Mouse (Mus musculus): Measurements from ENCODE around the gene Lta. TPM values are rescaled to one million over a fixed set of nuclear protein-coding genes. Genes with fewer than 3 reads are reported as not detected.

Gene Lta
- polyA plus RNA-seq, 1 experiment from 2014 or later = not detected

DNA sequence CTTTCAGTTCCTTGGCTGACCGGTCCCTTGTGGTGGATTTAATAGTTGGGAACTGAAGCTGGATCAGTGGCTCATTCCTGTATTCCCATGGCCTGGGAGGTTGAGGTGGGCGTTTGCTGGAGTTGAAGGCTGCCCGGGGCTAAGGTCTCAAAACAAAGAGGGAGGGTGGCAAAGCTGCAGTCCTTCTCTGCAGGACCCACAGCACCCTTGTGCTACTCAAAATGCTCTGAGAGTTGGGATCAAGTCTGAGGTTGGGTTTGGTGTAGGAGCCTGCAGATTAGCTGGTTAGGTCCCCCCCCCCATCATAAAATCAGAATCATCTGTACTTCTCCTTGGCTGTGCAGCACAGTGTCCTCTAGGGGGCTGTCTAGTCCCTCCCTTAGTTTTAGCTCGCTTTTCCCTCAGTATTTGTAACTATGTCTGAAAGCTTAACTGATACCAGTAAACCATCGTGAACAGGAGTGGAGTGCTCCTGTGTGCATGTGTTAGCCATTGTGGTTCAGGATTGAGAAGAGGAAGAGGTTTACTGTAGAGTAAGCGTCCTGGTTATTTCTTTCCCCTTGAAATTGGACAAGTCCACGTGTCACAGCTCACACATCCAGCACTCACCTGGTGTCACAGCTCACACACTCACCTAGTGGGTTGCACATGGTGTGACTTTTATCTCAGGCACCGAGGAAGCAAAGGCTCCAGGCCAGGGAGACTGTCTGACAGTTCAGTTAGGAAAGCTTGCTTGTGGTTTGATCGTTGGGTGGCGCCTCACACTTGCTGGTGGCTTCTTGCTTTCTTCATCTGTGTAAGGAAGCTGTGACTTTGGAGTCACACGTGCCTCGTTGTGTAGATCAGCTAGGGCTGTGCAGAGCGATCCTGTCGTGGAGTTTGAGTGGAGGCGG lies 40.8 kb upstream of the Lta start:
- 90% methylated on average over 15 of the region's 15 CpGs for WGBS
- peaks cover 81% of the 10 kb centered on the region for H3K36me3 ChIP-seq
- H3K27ac ChIP-seq = no peak overlapping the region
- peak overlapping the region; percentile 95; the same call in 1 of the 2 replicates for H3K4me3 ChIP-seq
- H3K27me3 ChIP-seq (ENCODE audit: insufficient read depth, poor library complexity, severe bottlenecking) = no peaks in the 10 kb centered on the region
- no peaks in the 10 kb centered on the region for H3K9me3 ChIP-seq
- no peak for DNase-seq (ENCODE audit: low spot score)
- H3K4me1 ChIP-seq (replicated peaks) = peaks cover 38% of the 10 kb centered on the region

DNA sequence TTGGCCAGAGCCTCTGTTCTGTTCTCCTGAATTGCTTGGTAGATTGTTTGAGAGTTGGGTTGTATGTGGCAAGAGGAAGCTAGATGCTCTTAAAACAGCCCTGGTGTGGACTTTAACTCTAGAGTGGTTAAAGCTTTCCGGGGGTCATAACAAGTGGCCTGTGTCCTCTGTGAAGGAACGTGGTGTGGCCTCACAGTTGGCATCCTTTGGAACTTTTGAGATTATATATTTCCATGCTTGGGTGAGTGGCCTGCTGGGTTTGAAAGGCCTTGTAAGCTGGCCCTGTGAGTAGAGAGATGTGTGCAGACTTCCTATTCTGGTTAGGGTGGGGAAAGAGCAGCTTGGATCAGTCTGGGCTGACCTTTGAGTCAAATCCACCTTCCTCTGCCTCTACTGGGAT lies 39.8 kb upstream of the Lta start:
- H3K36me3 ChIP-seq = peaks cover 71% of the 10 kb centered on the region
- peak overlapping the region; percentile 95 for H3K4me3 ChIP-seq
- H3K4me1 ChIP-seq (replicated peaks) = peaks cover 48% of the 10 kb centered on the region
- H3K27ac ChIP-seq = no peak overlapping the region
- DNase-seq (ENCODE audit: low spot score) = no peak
- H3K9me3 ChIP-seq = no peaks in the 10 kb centered on the region
- 90% methylated on average over 2 of the region's 2 CpGs for WGBS
- no peaks in the 10 kb centered on the region for H3K27me3 ChIP-seq (ENCODE audit: insufficient read depth, poor library complexity, severe bottlenecking)

DNA sequence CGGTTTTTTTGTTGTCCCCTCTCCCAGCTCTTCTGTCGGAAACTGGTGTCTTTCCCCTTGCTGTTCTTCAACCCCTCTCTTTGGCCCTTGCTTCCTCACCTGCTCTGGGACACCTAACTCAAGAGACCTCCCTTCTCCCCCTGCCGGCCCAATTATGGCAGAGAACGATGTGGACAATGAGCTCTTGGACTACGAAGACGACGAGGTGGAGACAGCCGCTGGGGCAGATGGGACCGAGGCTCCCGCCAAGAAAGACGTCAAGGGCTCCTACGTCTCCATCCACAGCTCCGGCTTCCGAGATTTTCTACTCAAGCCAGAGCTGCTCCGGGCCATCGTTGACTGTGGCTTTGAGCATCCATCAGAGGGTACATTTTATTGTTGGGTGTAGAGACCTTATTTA lies 37.9 kb upstream of the Lta start:
- Histone ChIP-seq H3K36me3 (peaks cover 52% of the 10 kb centered on the region), H3K27ac (peak overlapping the region; percentile 98), H3K4me3 (peak overlapping the region; percentile 95), H3K9me3 (no peaks in the 10 kb centered on the region), H3K4me1 (replicated peaks) (peaks cover 50% of the 10 kb centered on the region), H3K27me3 (ENCODE audit: insufficient read depth, poor library complexity, severe bottlenecking) (no peaks in the 10 kb centered on the region)
- WGBS = 10% methylated on average over 16 of the region's 16 CpGs
- DNase-seq (ENCODE audit: low spot score) = peak; percentile 57

DNA sequence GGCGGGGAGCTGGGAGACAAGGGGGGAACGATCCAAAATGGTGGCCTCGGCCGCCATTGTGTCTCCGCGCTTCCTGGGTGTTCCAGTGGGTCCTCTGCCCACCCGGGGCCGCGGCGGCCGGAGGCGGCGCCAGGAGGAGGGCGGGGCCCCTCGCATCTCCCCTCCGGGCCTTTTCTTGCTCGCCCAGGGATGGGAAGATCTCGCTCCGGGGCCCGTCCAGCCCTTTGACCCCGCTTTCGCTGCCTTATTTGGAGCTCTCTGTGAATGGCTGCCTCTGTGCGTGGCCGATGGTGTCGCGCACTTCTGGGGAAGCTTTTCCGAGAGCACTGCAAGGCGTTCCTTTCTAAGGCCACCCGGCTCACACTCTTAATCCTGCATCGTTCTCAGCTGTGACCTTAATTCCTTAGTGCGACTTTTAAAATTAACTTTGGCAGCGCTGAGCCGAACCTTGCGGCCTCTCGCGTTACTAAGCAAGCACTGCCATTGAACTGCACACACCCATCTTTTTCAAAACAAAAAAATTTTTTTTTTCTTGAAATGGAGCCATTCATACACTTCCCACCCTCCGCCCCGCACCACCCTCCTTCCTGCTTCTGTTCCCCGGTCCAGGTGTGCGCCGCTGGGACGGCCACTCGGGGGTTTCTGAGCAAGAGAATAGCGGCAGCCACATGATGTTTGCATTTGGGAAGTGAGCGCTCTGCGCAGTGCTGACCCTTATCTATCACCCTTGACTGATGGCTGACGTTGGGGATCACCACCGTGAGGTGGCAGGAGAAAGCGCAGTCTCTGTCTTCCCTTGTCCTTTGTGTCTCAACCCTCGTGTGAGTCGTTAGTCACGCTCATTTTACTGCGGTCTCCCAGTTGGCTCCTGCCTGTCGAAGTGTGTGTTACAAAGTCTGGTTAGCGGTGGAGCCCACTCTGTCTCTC lies 37.1 kb upstream of the Lta start:
- H3K9me3 ChIP-seq = no peaks in the 10 kb centered on the region
- H3K27ac ChIP-seq = peak overlapping the region; percentile 98
- peaks cover 50% of the 10 kb centered on the region for H3K4me1 ChIP-seq (replicated peaks)
- H3K36me3 ChIP-seq = peaks cover 44% of the 10 kb centered on the region
- H3K27me3 ChIP-seq (ENCODE audit: insufficient read depth, poor library complexity, severe bottlenecking) = no peaks in the 10 kb centered on the region
- under 1% methylated on average over 55 of the region's 55 CpGs for WGBS
- peak overlapping the region; percentile 95 for H3K4me3 ChIP-seq
- DNase-seq (ENCODE audit: low spot score) = peak; percentile 73

DNA sequence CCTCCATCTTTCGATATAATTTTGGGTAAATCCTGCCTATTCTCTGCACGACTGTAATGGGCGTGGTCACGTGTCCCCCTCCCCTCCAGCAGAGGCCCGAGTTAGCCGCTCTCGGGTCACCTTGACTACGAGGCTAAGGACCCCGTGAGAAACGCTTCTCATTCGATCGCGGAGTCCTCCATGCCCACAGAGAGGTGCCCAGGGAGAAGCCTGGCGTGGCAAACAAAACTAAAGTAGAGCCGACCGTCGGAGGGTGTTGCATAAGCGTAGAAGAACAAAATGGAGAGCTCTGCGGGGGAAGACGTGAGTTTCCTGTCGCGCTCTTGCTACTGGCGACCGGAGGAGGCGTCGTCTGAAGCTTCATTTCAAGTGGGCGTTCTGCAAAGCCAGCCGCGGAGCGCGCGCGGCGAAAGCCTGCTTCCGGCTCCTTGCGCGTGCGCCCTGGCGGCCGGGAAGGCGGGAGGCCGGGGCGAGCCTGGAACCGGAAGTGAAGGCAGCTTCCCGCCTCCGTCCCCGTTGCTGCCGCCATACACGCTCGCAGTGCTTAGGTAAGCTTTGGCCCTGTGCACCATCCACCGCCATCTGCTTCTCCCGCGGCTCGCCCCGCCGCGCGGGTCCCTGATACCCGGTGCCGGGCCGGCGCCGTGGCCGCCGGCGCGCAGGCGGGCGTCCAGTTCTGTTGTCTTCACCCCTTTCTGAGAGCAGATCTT lies 36.3 kb upstream of the Lta start, which contains the start of gene Ddx39b:
TSS of gene Ddx39b (plus strand) at position 442 of the 710 bp plus-strand sequence.
- Histone ChIP-seq H3K36me3 (peaks cover 36% of the 10 kb centered on the region), H3K9me3 (no peaks in the 10 kb centered on the region), H3K4me3 (peak within 1 kb of the TSS; percentile 95), H3K27ac (peak within 1 kb of the TSS; percentile 98), H3K4me1 (replicated peaks) (peaks cover 55% of the 10 kb centered on the region), H3K27me3 (ENCODE audit: insufficient read depth, poor library complexity, severe bottlenecking) (no peaks in the 10 kb centered on the region)
- DNase-seq (ENCODE audit: low spot score) = peak; percentile 96
- WGBS = under 1% methylated on average over 69 of the region's 69 CpGs

DNA sequence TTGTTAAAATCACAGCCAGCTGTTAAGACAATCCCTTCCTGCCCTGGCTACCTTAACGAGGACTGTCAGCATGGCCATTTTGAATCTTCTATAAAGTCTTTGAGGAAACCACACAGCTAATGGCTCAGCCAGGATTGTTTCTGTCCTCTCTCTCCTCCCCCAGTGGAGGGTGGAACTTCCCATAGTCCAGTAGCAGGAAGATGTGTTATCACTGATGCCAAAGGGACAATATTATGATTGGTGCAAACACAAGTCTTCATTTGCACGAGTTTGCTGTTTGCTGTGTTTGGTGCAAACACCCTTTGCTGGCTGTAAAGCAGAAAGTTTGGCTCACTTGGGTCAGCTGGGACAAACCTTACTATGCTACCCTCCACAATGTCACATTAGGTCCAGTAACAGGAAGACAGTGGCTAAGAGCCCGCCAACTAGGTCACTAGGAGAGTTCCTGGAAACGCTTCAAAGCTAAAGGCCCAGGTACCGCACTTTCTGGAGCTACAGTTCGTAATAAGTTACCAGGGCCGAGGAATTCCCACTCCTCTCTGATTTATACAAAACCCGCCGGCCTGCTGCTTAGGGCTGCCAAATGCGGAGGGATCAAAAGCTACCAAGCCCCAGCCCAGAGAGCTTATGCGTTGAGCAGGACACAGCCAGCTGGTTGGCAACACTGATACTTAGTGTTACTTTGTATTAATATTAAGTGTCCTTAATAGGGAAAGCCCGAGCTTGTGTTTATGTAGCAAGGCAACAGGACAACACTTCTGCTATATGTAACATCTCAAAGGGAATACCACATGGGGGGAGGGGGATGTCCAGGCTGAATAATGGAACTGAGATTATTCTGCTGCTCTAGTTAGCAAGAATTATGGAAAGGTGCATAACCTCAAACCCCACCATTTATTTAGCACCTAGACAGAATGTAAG lies 35.5 kb upstream of the Lta start:
- peaks cover 51% of the 10 kb centered on the region for H3K4me1 ChIP-seq (replicated peaks)
- H3K4me3 ChIP-seq = peak overlapping the region; percentile 95
- 36% methylated on average over 12 of the region's 12 CpGs for WGBS
- no peaks in the 10 kb centered on the region for H3K27me3 ChIP-seq (ENCODE audit: insufficient read depth, poor library complexity, severe bottlenecking)
- H3K27ac ChIP-seq = peak overlapping the region; percentile 98
- no peak for DNase-seq (ENCODE audit: low spot score)
- peaks cover 28% of the 10 kb centered on the region for H3K36me3 ChIP-seq
- H3K9me3 ChIP-seq = no peaks in the 10 kb centered on the region

DNA sequence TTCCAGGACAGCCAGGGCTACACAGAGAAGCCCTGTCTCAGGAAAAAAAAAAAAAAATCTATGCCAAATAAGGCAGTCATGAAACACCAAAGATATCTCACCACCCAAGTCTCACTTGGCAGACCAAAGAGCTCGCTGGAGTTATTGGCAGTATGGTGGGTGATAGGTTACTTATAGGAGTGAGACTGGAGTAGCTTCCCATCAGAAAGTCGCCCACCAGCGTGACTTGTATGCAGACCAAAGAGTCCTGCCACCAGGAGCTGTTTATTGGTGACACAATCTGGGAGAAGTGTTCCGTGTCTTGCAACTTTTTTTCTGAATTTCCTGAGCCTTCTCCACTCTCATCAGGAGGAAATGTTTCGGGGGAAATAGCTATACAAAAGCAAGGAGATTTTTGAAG lies 34.5 kb upstream of the Lta start:
- peaks cover 45% of the 10 kb centered on the region for H3K4me1 ChIP-seq (replicated peaks)
- no peak overlapping the region for H3K4me3 ChIP-seq
- no peaks in the 10 kb centered on the region for H3K27me3 ChIP-seq (ENCODE audit: insufficient read depth, poor library complexity, severe bottlenecking)
- WGBS = 83% methylated on average over 5 of the region's 5 CpGs
- H3K9me3 ChIP-seq = no peaks in the 10 kb centered on the region
- H3K27ac ChIP-seq = peak overlapping the region; percentile 98; the same call in 1 of the 2 replicates
- H3K36me3 ChIP-seq = peaks cover 18% of the 10 kb centered on the region
- DNase-seq (ENCODE audit: low spot score) = no peak

DNA sequence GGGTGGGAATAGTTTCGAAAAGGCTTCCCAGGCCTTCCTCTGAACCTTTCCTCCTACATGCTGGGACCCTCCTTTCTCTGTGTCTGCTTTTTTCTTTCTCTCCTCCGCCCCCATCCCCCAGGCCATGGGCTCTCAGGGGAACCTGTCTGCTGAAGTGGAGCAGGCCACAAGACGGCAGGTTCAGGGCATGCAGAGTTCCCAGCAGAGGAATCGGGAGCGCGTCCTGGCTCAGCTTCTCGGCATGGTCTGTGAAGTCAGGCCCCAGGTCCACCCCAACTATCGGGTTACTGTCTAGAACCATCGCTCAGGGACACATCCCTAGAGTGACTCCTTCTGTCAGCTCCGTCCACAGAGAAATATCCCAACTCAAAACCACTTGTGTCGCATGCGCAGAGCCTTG lies 32.4 kb upstream of the Lta start:
- peaks cover 44% of the 10 kb centered on the region for H3K4me1 ChIP-seq (replicated peaks)
- 86% methylated on average over 12 of the region's 12 CpGs for WGBS
- H3K27ac ChIP-seq = no peak overlapping the region
- H3K4me3 ChIP-seq = no peak overlapping the region
- DNase-seq (ENCODE audit: low spot score) = no peak
- H3K9me3 ChIP-seq = no peaks in the 10 kb centered on the region
- H3K36me3 ChIP-seq = peaks cover 15% of the 10 kb centered on the region
- no peaks in the 10 kb centered on the region for H3K27me3 ChIP-seq (ENCODE audit: insufficient read depth, poor library complexity, severe bottlenecking)

DNA sequence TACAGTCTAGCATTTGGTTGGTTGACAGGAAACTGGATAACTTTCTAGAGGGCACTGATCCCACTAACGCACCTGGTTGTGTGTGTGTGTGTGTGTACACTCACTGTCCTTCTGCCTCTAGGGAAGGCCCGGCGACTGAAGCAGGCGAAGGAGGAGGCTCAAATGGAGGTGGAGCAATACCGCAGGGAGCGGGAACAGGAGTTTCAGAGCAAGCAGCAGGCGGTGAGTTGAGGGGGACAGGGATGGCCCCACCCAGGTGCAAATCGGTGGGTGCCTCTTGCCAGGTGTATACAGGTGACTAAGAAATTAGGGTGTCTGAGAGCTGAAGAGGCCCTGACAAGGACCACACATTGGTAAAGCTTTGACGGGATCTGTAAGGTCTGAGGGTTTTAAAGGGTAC lies 31.8 kb upstream of the Lta start:
- Histone ChIP-seq H3K27me3 (ENCODE audit: insufficient read depth, poor library complexity, severe bottlenecking) (no peaks in the 10 kb centered on the region), H3K4me1 (replicated peaks) (peaks cover 48% of the 10 kb centered on the region), H3K9me3 (no peaks in the 10 kb centered on the region), H3K27ac (peak overlapping the region; percentile 98), H3K36me3 (peaks cover 18% of the 10 kb centered on the region), H3K4me3 (peak overlapping the region; percentile 74)
- DNase-seq (ENCODE audit: low spot score) = no peak
- WGBS = 78% methylated on average over 9 of the region's 9 CpGs

DNA sequence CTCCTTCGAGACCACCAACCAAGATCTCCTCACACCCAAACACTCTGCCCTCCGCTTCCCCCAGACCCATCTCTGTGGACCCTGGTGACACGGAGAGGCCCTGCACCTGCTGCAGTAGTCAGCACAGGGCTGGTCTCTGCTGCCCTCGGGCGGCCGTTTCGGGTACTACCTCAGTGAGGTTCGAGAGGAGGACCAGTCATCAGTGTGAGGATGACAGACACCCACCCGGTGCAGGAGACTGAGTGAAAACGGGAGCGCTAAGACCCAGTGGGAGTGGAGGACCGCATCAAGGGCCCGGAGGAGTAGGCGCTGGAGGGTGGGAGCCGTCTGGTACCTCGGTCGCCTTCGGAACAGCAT lies 31.2 kb upstream of the Lta start:
- under 1% methylated on average over 18 of the region's 18 CpGs for WGBS

DNA sequence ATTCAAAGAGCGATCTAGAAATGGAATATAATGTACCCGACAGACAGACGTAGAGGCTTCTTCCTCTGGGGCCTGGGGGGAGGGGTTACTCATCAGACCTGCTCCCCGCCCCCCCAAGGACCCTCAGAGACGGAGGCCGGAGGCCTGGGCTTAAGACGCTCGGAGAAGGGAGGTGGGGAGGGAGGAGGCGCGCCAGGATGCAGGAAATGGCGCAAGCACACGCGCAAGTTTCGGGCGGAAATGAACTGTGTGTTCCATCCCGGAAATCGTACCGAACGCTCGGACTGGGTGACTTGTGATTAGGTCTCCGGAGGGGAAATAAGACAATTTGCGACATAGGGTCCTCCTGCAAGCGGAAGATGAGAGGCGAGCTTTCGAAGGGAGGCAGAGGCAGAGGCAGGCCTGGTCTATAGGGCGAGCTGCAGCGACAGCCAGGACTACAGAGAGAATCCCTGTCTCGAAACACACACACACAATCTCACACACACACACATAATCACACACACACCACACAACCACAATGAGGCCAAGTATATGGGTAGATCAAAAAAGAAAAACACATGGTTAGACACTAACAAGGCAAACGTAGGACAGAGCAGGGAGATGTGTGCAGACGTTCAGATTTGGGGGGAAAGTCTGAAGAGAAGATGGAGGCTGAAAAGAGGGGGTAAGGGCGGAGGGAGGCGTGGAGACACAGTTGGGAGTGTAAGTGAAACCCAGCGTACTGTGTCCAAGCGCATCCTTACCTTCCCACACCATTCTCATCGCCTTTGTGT lies 30.7 kb upstream of the Lta start, which contains the start of gene Nfkbil1:
TSS of gene Nfkbil1 (minus strand) at position 179 of the 776 bp plus-strand sequence.
- Histone ChIP-seq H3K27me3 (ENCODE audit: insufficient read depth, poor library complexity, severe bottlenecking) (no peaks in the 10 kb centered on the region), H3K36me3 (peaks cover 26% of the 10 kb centered on the region), H3K27ac (peak within 1 kb of the TSS; percentile 98), H3K9me3 (no peaks in the 10 kb centered on the region), H3K4me1 (replicated peaks) (peaks cover 49% of the 10 kb centered on the region), H3K4me3 (peak within 1 kb of the TSS; percentile 74)
- DNase-seq (ENCODE audit: low spot score) = peak; percentile 91
- WGBS = under 1% methylated on average over 35 of the region's 35 CpGs

More for the DNA sequence above, 31.2 kb upstream of the Lta start:
- Histone ChIP-seq H3K27me3 (ENCODE audit: insufficient read depth, poor library complexity, severe bottlenecking) (no peaks in the 10 kb centered on the region), H3K9me3 (no peaks in the 10 kb centered on the region), H3K27ac (peak overlapping the region; percentile 98), H3K4me1 (replicated peaks) (peaks cover 52% of the 10 kb centered on the region), H3K4me3 (peak overlapping the region; percentile 74), H3K36me3 (peaks cover 21% of the 10 kb centered on the region)
- peak; percentile 97 for DNase-seq (ENCODE audit: low spot score)
